Mouse (Mus musculus) spleen, postnatal 14 days (tissue): Measurements from ENCODE around the gene Gm21983.

Source experiments
- DNase-seq, 2 experiments: peaks; one replicate each; pipeline ENCODE4 v3.0.0; 2021 to 2022; ENCODE audit warnings: low spot score in 2 of 2

The Gm21983 gene

GRCm38 (mm10) chr7:27180837-27181695, at the start of gene Gm21983, which contains the start of gene Mia:
Gene Gm21983 (minus strand): TSS chr7:27181086.
Gene Mia (minus strand): TSS chr7:27181157.
- DNase-seq = no peak

- no peak for DNase-seq
Measured at GRCm38 (mm10) chr7:27228865-27229264, 48.0 kb upstream of the Gm21983 start.

- DNase-seq = peak; percentile 76 to 83
Measured at GRCm38 (mm10) chr7:27228281-27228821, 47.5 kb upstream of the Gm21983 start, which contains the start of gene Itpkc. Gene Itpkc (minus strand): TSS chr7:27228661.

GRCm38 (mm10) chr7:27227676-27228075, 46.8 kb upstream of the Gm21983 start:
- no peak for DNase-seq

- DNase-seq = no peak
Measured at GRCm38 (mm10) chr7:27227276-27227675, 46.4 kb upstream of the Gm21983 start.

- no peak for DNase-seq
Measured at GRCm38 (mm10) chr7:27224877-27225575, 44.1 kb upstream of the Gm21983 start.

- DNase-seq = no peak
Measured at GRCm38 (mm10) chr7:27222538-27222937, 41.7 kb upstream of the Gm21983 start.

GRCm38 (mm10) chr7:27221939-27222338, 41.1 kb upstream of the Gm21983 start:
- DNase-seq = no peak

- no peak for DNase-seq
Measured at GRCm38 (mm10) chr7:27219937-27220336, 39.1 kb upstream of the Gm21983 start.

GRCm38 (mm10) chr7:27218586-27218985, 37.7 kb upstream of the Gm21983 start:
- DNase-seq = no peak

- no peak for DNase-seq
Measured at GRCm38 (mm10) chr7:27212626-27213025, 31.7 kb upstream of the Gm21983 start.

GRCm38 (mm10) chr7:27203730-27204449, 23.0 kb upstream of the Gm21983 start:
- DNase-seq = no peak

- DNase-seq = no peak
Measured at GRCm38 (mm10) chr7:27198779-27199178, 17.9 kb upstream of the Gm21983 start.

GRCm38 (mm10) chr7:27198355-27198754, 17.5 kb upstream of the Gm21983 start:
- no peak for DNase-seq

- no peak for DNase-seq
Measured at GRCm38 (mm10) chr7:27197634-27198033, 16.7 kb upstream of the Gm21983 start.

GRCm38 (mm10) chr7:27197136-27197535, 16.2 kb upstream of the Gm21983 start:
- no peak for DNase-seq

GRCm38 (mm10) chr7:27195681-27196611, 15.1 kb upstream of the Gm21983 start, which contains the start of the genes BC024978 and Snrpa:
Gene BC024978 (plus strand): TSS chr7:27195781.
Gene Snrpa (minus strand): TSS chr7:27196271.
- peak; percentile 84 for DNase-seq

- no peak for DNase-seq
Measured at GRCm38 (mm10) chr7:27193731-27194130, 12.8 kb upstream of the Gm21983 start.

- DNase-seq = no peak
Measured at GRCm38 (mm10) chr7:27192434-27192833, 11.5 kb upstream of the Gm21983 start.

- DNase-seq = no peak
Measured at GRCm38 (mm10) chr7:27189271-27189931, 8.5 kb upstream of the Gm21983 start.
